Comparison of ENCODE assay signal across 12 mouse cellular contexts in genomic region chr14:20773410-20773809, GRCm38 (mm10). TPM values are rescaled to one million over a fixed set of nuclear protein-coding genes. Genes with fewer than 3 reads are reported as not detected.
A peak's percentile ranks its signal among the peaks of the same experiment; 100 is the strongest.
DNase-seq lines count a peak whose midpoint lies in the region; ATAC-seq lines count a peak whose summit lies in the region.
"Had no signal": no experiment of that assay in that cellular context is flagged by ENCODE, and none has a peak within 500 bp of the region (broad histone marks: within the 10 kb centered on the region; RNA-seq: fewer than 3 reads in every experiment).

No protein-coding gene starts in this region.

- no peaks in the 10 kb centered on the region for H3K27me3 ChIP-seq in heart, embryonic 12.5 days (replicated peaks)
- no peaks in the 10 kb centered on the region for H3K27me3 ChIP-seq in midbrain, embryonic 10.5 days (ENCODE audit: low read depth, poor library complexity, severe bottlenecking)
- H3K27me3 ChIP-seq: forebrain, embryonic 12.5 days had no signal

- peaks cover 47% of the 10 kb centered on the region for H3K36me3 ChIP-seq in heart, embryonic 12.5 days
- H3K36me3 ChIP-seq in midbrain, embryonic 10.5 days = peaks cover 50% of the 10 kb centered on the region

- no peak overlapping the region for H3K4me3 ChIP-seq in heart, embryonic 12.5 days
- H3K4me3 ChIP-seq in midbrain, embryonic 10.5 days = no peak overlapping the region
- H3K4me3 ChIP-seq: forebrain, embryonic 12.5 days had no signal

- H3K27ac ChIP-seq in heart, embryonic 12.5 days (ENCODE audit: poor library complexity, severe bottlenecking) = peak overlapping the region; percentile 12; the same call in 1 of the 2 replicates
- H3K27ac ChIP-seq in midbrain, embryonic 10.5 days (replicated peaks) = no peak overlapping the region
- H3K27ac ChIP-seq: forebrain, embryonic 12.5 days; macrophage had no signal

- WGBS in heart, embryonic 12.5 days = 58% methylated on average over 3 of the region's 3 CpGs
- WGBS in midbrain, embryonic 10.5 days = 32% methylated on average over 3 of the region's 3 CpGs

- no peak for ATAC-seq in heart, embryonic 12.5 days (ENCODE audit: insufficient number of reproducible peaks, low FRiP score)
- ATAC-seq: inflammation-experienced regulatory T-cells, adult 6 months had no signal

- DNase-seq in heart, adult 9 months (ENCODE audit: low spot score in 2 of 2) = no peak
- DNase-seq in lung, adult 18-20 months = peak; percentile 37 to 60
- DNase-seq in lung, postnatal 14 days = no peak
- DNase-seq in kidney, adult 8-10 months = peak; percentile 79
- DNase-seq in thymus, postnatal 10 days (ENCODE audit: low spot score in 2 of 2) = no peak
- no peak for DNase-seq in midbrain, embryonic 10.5 days (ENCODE audit: low spot score)
- DNase-seq: adrenal gland, postnatal 25 days; liver had no signal

- H3K9ac ChIP-seq in heart, embryonic 12.5 days = no peak overlapping the region
- H3K9ac ChIP-seq: forebrain, embryonic 12.5 days had no signal

- H3K4me2 ChIP-seq in heart, embryonic 12.5 days = no peak overlapping the region
- H3K4me2 ChIP-seq: forebrain, embryonic 12.5 days had no signal

- H3K9me3 ChIP-seq in heart, embryonic 12.5 days (replicated peaks) = no peaks in the 10 kb centered on the region
- no peaks in the 10 kb centered on the region for H3K9me3 ChIP-seq in midbrain, embryonic 10.5 days (replicated peaks)
- H3K9me3 ChIP-seq: forebrain, embryonic 12.5 days had no signal

- peaks cover 47% of the 10 kb centered on the region for H3K4me1 ChIP-seq in heart, embryonic 12.5 days (replicated peaks)
- peaks cover 47% of the 10 kb centered on the region for H3K4me1 ChIP-seq in midbrain, embryonic 10.5 days

RNA-seq across cellular contexts. Expression of gene Camk2g, which starts 20.5 kb away (rescaled TPM):
- 65.4 and 69.5 TPM in 2 replicates for polyA plus RNA-seq in heart, embryonic 12.5 days (2016; fragmentation: Nextera tagmentation; extraction: Ambion mirVana)
- polyA plus RNA-seq in midbrain, embryonic 10.5 days (2016; fragmentation: Nextera tagmentation; extraction: Ambion mirVana) = 41.8 and 42.8 TPM in 2 replicates

RNA-seq across cellular contexts. Expression of gene Ndst2, which starts 39.0 kb away (rescaled TPM):
- 17.9 and 18.8 TPM in 2 replicates for polyA plus RNA-seq in heart, embryonic 12.5 days (2016; fragmentation: Nextera tagmentation; extraction: Ambion mirVana)
- polyA plus RNA-seq in midbrain, embryonic 10.5 days (2016; fragmentation: Nextera tagmentation; extraction: Ambion mirVana) = 24.0 and 26.2 TPM in 2 replicates

Comparison
In these comparisons a context has a peak if more than half of its experiments do, and no peak if none do; other contexts are left out.
1. DNase-seq: peak in lung, adult 18-20 months (2 of 2) and kidney, adult 8-10 months (2 of 2); none in heart, adult 9 months (0 of 2), lung, postnatal 14 days (single experiment), thymus, postnatal 10 days (0 of 2) and midbrain, embryonic 10.5 days (single experiment).